Mouse (Mus musculus) embryonic fibroblast, embryonic 13.5 days (primary cell): ENCODE results near the gene Zfp791. TPM values are rescaled to one million over a fixed set of nuclear protein-coding genes. Genes with fewer than 3 reads are reported as not detected.
"Not testable (repeated sequence)": the region's sequence is repeated elsewhere in the genome, so short reads cannot be mapped to it uniquely, and the experiment has no call there.

Experiments
- H3K27ac ChIP-seq: 2 replicates; pipeline ENCODE4 v1.5.1; 2012; ENCODE audit warnings: low read length, control low read depth, inconsistent platforms; ENCODE audit not compliant: insufficient read depth
- H3K4me1 ChIP-seq: 2 replicates; pipeline ENCODE4 v1.6.1; 2011; ENCODE audit warnings: low read length; ENCODE audit not compliant: control insufficient read depth, insufficient read depth
- H3K4me3 ChIP-seq: 2 replicates; pipeline ENCODE4 v1.5.1; 2011; ENCODE audit warnings: mild to moderate bottlenecking, control low read depth, low read length; ENCODE audit not compliant: insufficient read depth
- CTCF ChIP-seq: IDR thresholded peaks from 2 replicates; pipeline ENCODE4 v1.5.1; 2011; ENCODE audit warnings: mild to moderate bottlenecking, control low read depth, low read length, moderate library complexity, borderline replicate concordance; ENCODE audit not compliant: insufficient read depth
- POLR2A ChIP-seq: IDR thresholded peaks from 2 replicates; pipeline ENCODE4 v1.6.1; 2011; ENCODE audit warnings: low read depth, mild to moderate bottlenecking, control low read depth, low read length, moderate library complexity
- polyA plus RNA-seq: library from polyadenylated mRNA; stranded (reverse); fragments of >200 nt; gene quantifications from 2 replicates; pipeline ENCODE4 v1.2.4, GENCODE M21; 2011; ENCODE audit warnings: low read depth; ENCODE audit not compliant: missing spikeins, insufficient read length

The Zfp791 gene
- 1.1 and 1.7 TPM in 2 replicates for polyA plus RNA-seq

- no peak within 1 kb of the TSS for H3K4me3 ChIP-seq
- TF ChIP-seq CTCF: no peak
- TF ChIP-seq POLR2A: no peak
- no peak within 1 kb of the TSS for H3K27ac ChIP-seq
- H3K4me1 ChIP-seq: no peaks in the 10 kb centered on the region
Measured at GRCm38 (mm10) chr8:85122995-85123394, at the start of gene Zfp791. Zfp791 (minus strand) TSS chr8:85123095.

DNA sequence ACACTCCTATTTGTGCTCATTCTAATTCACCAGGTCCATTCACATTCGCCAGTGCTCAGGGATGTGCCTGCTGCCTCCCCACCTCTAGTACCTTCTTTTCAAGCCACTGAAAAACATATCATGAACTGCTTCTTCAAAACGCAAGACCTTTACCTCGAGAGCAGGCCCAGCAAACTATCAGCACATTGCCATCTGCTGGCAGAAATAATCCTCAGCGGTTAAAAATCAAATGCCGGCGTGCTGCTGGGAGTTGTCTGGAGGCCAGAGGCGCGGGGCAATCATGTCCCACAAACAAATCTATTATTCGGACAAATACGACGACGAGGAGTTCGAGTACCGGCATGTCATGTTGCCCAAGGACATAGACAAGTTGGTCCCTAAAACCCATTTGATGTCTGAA lies 48.4 kb upstream of the Zfp791 start:
- Histone ChIP-seq H3K4me1 (no peaks in the 10 kb centered on the region), H3K4me3 (no peak overlapping the region), H3K27ac (no peak overlapping the region)
- no peak for TF ChIP-seq POLR2A
- TF ChIP-seq CTCF: no peak

DNA sequence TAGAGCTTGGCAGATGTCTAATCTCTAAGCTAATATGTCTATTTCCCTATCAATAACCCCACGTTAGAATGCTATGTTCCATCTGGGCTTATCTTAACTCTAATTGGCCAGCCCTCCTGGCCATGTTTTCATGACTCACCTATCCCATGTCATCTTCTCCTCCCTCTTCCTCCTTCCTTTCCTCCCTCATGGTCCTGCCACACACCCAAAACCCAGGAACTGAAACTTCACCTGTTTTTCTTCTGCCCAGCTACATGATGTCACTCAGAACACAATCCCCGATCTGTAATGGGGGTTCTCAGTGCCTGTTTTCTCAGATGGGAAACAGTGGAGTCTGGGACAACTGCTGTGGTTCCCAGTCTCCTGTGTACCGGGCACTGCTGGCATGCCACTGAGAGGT lies 28.7 kb upstream of the Zfp791 start, which contains the start of gene Cks1brt:
Cks1brt (plus strand) TSS at position 301 of the 400 bp plus-strand sequence.
- Histone ChIP-seq H3K4me3 (no peak within 1 kb of the TSS), H3K4me1 (no peaks in the 10 kb centered on the region), H3K27ac (no peak within 1 kb of the TSS)
- TF ChIP-seq POLR2A (no peak), CTCF (no peak)

- H3K4me3 ChIP-seq: no peak overlapping the region
- H3K27ac ChIP-seq: no peak overlapping the region
- TF ChIP-seq CTCF (no peak), POLR2A (no peak)
- H3K4me1 ChIP-seq: no peaks in the 10 kb centered on the region
Measured at GRCm38 (mm10) chr8:85142516-85142915, 19.6 kb upstream of the Zfp791 start.

DNA sequence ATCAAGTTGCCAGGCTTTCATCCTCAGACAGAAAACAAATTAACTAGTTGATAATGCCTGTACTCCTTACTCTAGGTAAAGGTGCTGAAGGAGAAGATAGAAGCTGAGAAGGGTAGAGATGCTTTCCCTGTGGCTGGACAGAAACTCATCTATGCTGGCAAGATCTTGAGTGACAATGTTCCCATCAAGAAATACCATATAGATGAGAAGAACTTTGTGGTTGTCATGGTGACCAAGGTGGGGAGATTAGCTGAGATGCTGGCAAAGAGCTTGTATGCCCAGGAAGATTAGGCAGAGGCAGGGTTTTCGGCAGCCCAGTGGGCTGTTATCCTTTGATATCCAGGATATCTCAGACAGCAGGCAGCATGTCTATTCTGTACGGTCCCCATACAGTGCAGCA lies 12.8 kb upstream of the Zfp791 start:
- H3K27ac ChIP-seq, H3K4me1 ChIP-seq, H3K4me3 ChIP-seq: not testable (repeated sequence)

DNA sequence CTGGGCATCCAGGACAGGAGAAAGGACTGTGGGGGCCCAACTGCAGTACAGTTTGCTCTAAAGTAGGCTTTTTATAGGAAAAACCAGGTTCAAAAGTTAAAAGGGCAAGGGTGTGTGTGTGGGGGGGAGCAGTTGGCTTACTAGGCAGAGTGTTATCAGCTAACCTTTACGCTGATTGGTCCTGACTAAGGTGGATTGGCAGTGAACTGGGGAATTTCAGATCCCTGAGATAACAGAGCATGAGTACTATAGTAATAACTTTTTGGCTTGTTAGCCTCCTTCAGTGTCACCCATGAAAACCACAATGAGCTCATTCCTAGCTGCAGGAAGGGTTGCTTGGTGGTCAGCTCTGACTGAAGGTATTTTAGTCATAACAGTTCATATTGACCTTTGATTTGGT lies 9.4 kb upstream of the Zfp791 start:
- H3K4me3 ChIP-seq: no peak overlapping the region
- H3K4me1 ChIP-seq: no peaks in the 10 kb centered on the region
- no peak overlapping the region for H3K27ac ChIP-seq
- no peak for TF ChIP-seq POLR2A
- no peak for TF ChIP-seq CTCF

- Histone ChIP-seq H3K4me1 (no peaks in the 10 kb centered on the region), H3K27ac (no peak overlapping the region), H3K4me3 (no peak overlapping the region)
- TF ChIP-seq CTCF: no peak
- no peak for TF ChIP-seq POLR2A
Measured at GRCm38 (mm10) chr8:85123691-85124090, 796 bp upstream of the Zfp791 start.

GRCm38 (mm10) chr8:85120251-85120650 lies 2.6 kb downstream of the Zfp791 start:
- H3K27ac ChIP-seq, H3K4me3 ChIP-seq, H3K4me1 ChIP-seq: not testable (repeated sequence)

GRCm38 (mm10) chr8:85119052-85119981 lies 3.6 kb downstream of the Zfp791 start:
- H3K4me3 ChIP-seq: peak overlapping the region; percentile 61
- TF ChIP-seq POLR2A (peak; percentile 71; the same call in 1 of the 2 replicates), CTCF (no peak)
- H3K27ac ChIP-seq: no peak overlapping the region
- H3K4me1 ChIP-seq: no peaks in the 10 kb centered on the region

GRCm38 (mm10) chr8:85116984-85117383 lies 5.9 kb downstream of the Zfp791 start:
- Histone ChIP-seq H3K4me1 (no peaks in the 10 kb centered on the region), H3K4me3 (no peak overlapping the region), H3K27ac (no peak overlapping the region)
- TF ChIP-seq CTCF: no peak
- no peak for TF ChIP-seq POLR2A
